Mouse (Mus musculus): ENCODE measurements around the gene Xrn2.
A peak's percentile ranks its signal among the peaks of the same experiment; 100 is the strongest.

Xrn2 gene

DNA sequence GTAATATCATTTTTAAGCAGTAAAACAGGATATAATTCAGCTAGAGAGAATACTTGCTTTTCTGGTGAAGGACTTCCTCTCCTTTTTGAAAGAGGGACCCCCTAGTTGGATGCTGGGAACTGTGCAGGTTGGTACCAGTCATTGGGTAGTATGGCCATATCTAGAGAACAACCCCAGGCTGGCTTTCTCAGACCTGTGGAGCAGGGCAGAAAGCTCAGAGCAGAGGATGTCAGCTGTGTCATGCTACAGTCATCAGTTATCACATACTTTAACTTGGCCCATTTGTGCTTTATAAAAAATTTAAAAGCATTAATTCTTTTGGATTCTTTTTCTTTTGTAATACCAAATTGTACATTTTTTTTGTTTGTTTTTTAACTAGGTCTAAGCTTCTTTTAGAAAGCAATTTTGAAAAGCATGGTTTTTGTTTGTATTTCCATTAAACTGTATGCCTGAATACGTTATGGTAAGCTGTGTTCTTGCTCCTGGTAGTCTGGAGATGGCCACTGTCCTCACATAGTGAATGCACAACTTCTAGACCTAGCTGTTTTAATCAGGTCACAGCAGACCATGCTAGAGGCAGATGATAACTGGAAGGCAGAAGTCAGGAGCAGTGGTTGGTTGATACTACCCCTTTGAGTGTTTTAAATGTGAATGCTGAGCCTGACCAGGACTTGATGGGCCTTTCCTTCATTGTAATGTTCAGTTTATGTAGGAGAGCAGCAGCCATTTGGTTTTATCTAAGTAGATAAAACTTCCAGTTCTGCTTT is 54.9 kb downstream of the Xrn2 start:
- DNase-seq = no peak

DNA sequence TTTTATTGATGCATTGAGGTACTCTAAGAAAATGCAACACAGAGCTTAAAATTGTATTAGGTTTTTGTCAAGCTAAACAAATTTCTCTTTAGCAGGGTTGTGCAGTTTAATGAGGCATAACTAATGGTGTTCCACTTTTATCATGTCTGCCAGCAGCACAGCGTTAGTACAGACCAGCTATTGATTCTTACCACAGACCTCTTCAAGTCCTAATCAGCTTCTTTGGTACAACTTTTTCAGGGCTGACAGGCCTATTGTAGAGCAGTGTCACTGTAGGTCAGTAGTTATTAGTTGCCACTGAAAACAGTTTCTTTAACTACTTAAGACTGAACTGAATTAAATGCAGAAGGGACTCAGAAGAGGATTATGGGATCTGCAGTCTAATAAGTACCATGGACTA is 56.3 kb downstream of the Xrn2 start:
- DNase-seq = no peak

GRCm38 (mm10) chr2:147070305-147070704 is 57.5 kb downstream of the Xrn2 start:
- no peak for DNase-seq

- no peak for DNase-seq
These were observed 61.2 kb downstream of the Xrn2 start for GRCm38 (mm10) chr2:147073962-147074361.

DNA sequence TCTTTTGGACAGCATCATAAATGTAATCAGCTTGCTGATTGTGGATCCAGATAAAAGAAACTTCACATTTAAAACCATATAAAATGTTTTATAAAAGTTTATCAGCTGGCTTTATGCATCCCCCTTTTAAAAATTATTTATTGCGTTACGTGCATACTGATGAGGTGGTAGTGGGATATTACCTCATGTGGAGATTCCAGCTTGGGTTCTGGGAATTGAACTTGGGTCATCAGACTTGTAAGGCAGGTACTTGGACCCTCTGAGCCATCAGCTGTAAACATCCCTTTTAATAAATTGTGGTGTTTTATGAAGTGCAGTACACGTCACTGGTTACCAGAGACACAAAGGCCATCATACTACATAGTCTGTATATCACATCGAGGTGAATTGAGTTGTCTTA is 61.6 kb downstream of the Xrn2 start:
- no peak for DNase-seq

- no peak for DNase-seq
These were observed 69.6 kb downstream of the Xrn2 start for GRCm38 (mm10) chr2:147082391-147082790.

- DNase-seq = peak; percentile 10
These were observed 70.9 kb downstream of the Xrn2 start for GRCm38 (mm10) chr2:147083471-147084365.

GRCm38 (mm10) chr2:147084366-147085071 is 71.7 kb downstream of the Xrn2 start:
- DNase-seq = peak; percentile 6

GRCm38 (mm10) chr2:147085072-147085870 is 72.5 kb downstream of the Xrn2 start, which contains the start of gene Nkx2-4:
Gene Nkx2-4, minus strand, starts transcription at chr2:147085445.
- DNase-seq = no peak

- no peak for DNase-seq
These were observed 73.1 kb downstream of the Xrn2 start for GRCm38 (mm10) chr2:147085937-147086336.

GRCm38 (mm10) chr2:147086441-147086840 is 73.6 kb downstream of the Xrn2 start:
- DNase-seq = no peak

- DNase-seq = no peak
These were observed 106.9 kb downstream of the Xrn2 start for GRCm38 (mm10) chr2:147119736-147120135.

DNA sequence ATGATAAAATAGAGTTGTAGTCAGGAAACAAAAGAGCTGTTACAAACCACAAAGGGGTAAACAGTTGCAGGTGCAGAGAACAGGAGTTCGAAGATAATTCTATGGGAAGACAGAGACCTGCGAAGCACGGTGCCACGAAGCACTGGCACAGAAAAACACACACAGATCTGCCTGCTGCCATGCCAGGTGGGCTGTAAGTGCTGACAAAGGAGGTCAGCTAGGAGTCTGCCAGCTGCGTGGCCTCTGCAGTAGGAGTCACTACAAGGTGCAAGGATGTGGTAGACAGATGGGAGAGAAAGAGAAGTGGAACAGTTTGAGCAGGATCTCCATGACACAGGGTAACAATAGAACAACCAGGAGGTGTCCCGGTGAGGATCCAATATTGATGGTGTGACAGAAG is 114.6 kb downstream of the Xrn2 start:
- DNase-seq = no peak
